In the genomic region with DNA sequence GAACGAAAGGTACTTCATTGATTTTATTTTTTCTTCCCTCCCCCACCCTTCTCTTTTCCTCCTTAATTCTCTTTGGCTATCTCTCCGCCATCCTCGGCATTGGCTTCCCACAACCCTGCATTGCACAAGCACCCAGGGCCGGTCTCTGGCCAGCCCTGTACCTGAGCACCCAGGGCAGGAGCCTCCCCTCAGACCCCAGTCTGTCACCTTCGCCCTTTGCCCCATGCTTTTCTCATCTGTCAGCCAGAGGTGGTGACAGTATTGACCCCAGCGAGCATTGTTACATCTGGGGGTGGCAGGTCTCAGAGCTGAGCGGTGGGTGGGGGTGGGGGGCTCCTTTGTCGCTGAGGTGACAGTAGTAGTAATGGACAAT, we compare ENCODE assay signal across 18 mouse cellular contexts. TPM values are rescaled to one million over a fixed set of nuclear protein-coding genes. Genes with fewer than 3 reads are reported as not detected.
DNase-seq lines count a peak whose midpoint lies in the region; ATAC-seq lines count a peak whose summit lies in the region.
"Had no signal": no experiment of that assay in that cellular context is flagged by ENCODE, and none has a peak within 500 bp of the region (broad histone marks: within the 10 kb centered on the region; RNA-seq: fewer than 3 reads in every experiment).

No protein-coding gene starts in this region.

- H3K36me3 ChIP-seq in forebrain, embryonic 11.5 days (ENCODE audit: control insufficient read depth, insufficient read depth, low read length) = no peaks in the 10 kb centered on the region
- H3K36me3 ChIP-seq in forebrain, embryonic 15.5 days = no peaks in the 10 kb centered on the region
- H3K36me3 ChIP-seq in midbrain, embryonic 13.5 days = peaks cover 9% of the 10 kb centered on the region; the same call in 1 of the 2 replicates
- H3K36me3 ChIP-seq in midbrain, embryonic 11.5 days (ENCODE audit: control insufficient read depth, insufficient read depth, low read length) = no peaks in the 10 kb centered on the region
- H3K36me3 ChIP-seq in liver, embryonic 15.5 days (replicated peaks) = 0 out of 2 replicates have a peak, but pooled peaks cover 10% of the 10 kb centered on the region

- 85% methylated on average over 8 of the region's 8 CpGs for WGBS in forebrain, embryonic 11.5 days
- 76% methylated on average over 8 of the region's 8 CpGs for WGBS in forebrain, embryonic 15.5 days
- 84% methylated on average over 8 of the region's 8 CpGs for WGBS in midbrain, embryonic 13.5 days
- WGBS in midbrain, embryonic 11.5 days = 84% methylated on average over 8 of the region's 8 CpGs
- 39% methylated on average over 8 of the region's 8 CpGs for WGBS in liver, embryonic 15.5 days (ENCODE audit: insufficient replicate concordance)

- H3K27ac ChIP-seq in forebrain, embryonic 11.5 days (ENCODE audit: low read depth, low read length) = 0 out of 2 replicates have a peak overlapping the region, but pooled peaks have one; percentile 15
- H3K27ac ChIP-seq in forebrain, embryonic 15.5 days (replicated peaks) = no peak overlapping the region
- H3K27ac ChIP-seq in midbrain, embryonic 13.5 days = peak overlapping the region; percentile 83
- H3K27ac ChIP-seq in midbrain, embryonic 11.5 days (ENCODE audit: low read depth, low read length) = no peak overlapping the region
- H3K27ac ChIP-seq in liver, embryonic 15.5 days (replicated peaks) = no peak overlapping the region
- H3K27ac ChIP-seq: embryonic facial prominence, embryonic 15.5 days; gastrocnemius, adult 2 months; heart, embryonic 13.5 days had no signal

- no peak overlapping the region for H3K4me2 ChIP-seq in forebrain, embryonic 11.5 days (ENCODE audit: low read depth, low read length, severe bottlenecking)
- no peak overlapping the region for H3K4me2 ChIP-seq in forebrain, embryonic 15.5 days (replicated peaks)
- H3K4me2 ChIP-seq in midbrain, embryonic 13.5 days (replicated peaks) = no peak overlapping the region
- H3K4me2 ChIP-seq in midbrain, embryonic 11.5 days = no peak overlapping the region
- H3K4me2 ChIP-seq in liver, embryonic 15.5 days = 0 out of 2 replicates have a peak overlapping the region, but pooled peaks have one; percentile 29
- H3K4me2 ChIP-seq: embryonic facial prominence, embryonic 15.5 days; heart, embryonic 13.5 days had no signal

- no peaks in the 10 kb centered on the region for H3K9me3 ChIP-seq in forebrain, embryonic 11.5 days (ENCODE audit: control insufficient read depth, low read length)
- H3K9me3 ChIP-seq in forebrain, embryonic 15.5 days = no peaks in the 10 kb centered on the region
- no peaks in the 10 kb centered on the region for H3K9me3 ChIP-seq in midbrain, embryonic 13.5 days
- H3K9me3 ChIP-seq in midbrain, embryonic 11.5 days (ENCODE audit: control insufficient read depth, low read length) = no peaks in the 10 kb centered on the region
- H3K9me3 ChIP-seq in liver, embryonic 15.5 days (replicated peaks) = no peaks in the 10 kb centered on the region
- H3K9me3 ChIP-seq: embryonic facial prominence, embryonic 15.5 days; heart, embryonic 13.5 days had no signal

- H3K9ac ChIP-seq in forebrain, embryonic 11.5 days (ENCODE audit: low read length) = no peak overlapping the region
- H3K9ac ChIP-seq in forebrain, embryonic 15.5 days (replicated peaks) = no peak overlapping the region
- peak overlapping the region; percentile 32; the same call in 1 of the 2 replicates for H3K9ac ChIP-seq in midbrain, embryonic 13.5 days (replicated peaks)
- no peak overlapping the region for H3K9ac ChIP-seq in midbrain, embryonic 11.5 days (ENCODE audit: low read length)
- H3K9ac ChIP-seq in liver, embryonic 15.5 days = no peak overlapping the region
- H3K9ac ChIP-seq: embryonic facial prominence, embryonic 15.5 days; heart, embryonic 13.5 days had no signal

- no peak overlapping the region for H3K4me3 ChIP-seq in forebrain, embryonic 11.5 days (ENCODE audit: low read depth, low read length)
- no peak overlapping the region for H3K4me3 ChIP-seq in forebrain, embryonic 15.5 days
- H3K4me3 ChIP-seq in midbrain, embryonic 13.5 days (replicated peaks) = no peak overlapping the region
- H3K4me3 ChIP-seq in midbrain, embryonic 11.5 days (ENCODE audit: low read depth, low read length) = no peak overlapping the region
- no peak overlapping the region for H3K4me3 ChIP-seq in liver, embryonic 15.5 days (replicated peaks)
- H3K4me3 ChIP-seq: embryonic facial prominence, embryonic 15.5 days; gastrocnemius, adult 2 months; heart, embryonic 13.5 days had no signal

- ATAC-seq in forebrain, embryonic 11.5 days (replicated peaks; ENCODE audit: low FRiP score) = no peak
- ATAC-seq in forebrain, embryonic 15.5 days (replicated peaks) = no peak
- ATAC-seq in midbrain, embryonic 13.5 days = no peak
- no peak for ATAC-seq in midbrain, embryonic 11.5 days (ENCODE audit: low FRiP score)
- peak; percentile 61 for ATAC-seq in liver, embryonic 15.5 days (ENCODE audit: insufficient read depth)

- H3K27me3 ChIP-seq in forebrain, embryonic 11.5 days (ENCODE audit: control insufficient read depth, insufficient read depth, low read length) = no peaks in the 10 kb centered on the region
- no peaks in the 10 kb centered on the region for H3K27me3 ChIP-seq in forebrain, embryonic 15.5 days
- no peaks in the 10 kb centered on the region for H3K27me3 ChIP-seq in midbrain, embryonic 13.5 days
- H3K27me3 ChIP-seq in midbrain, embryonic 11.5 days (ENCODE audit: control insufficient read depth, insufficient read depth, low read length) = no peaks in the 10 kb centered on the region
- H3K27me3 ChIP-seq in liver, embryonic 15.5 days = no peaks in the 10 kb centered on the region
- H3K27me3 ChIP-seq: embryonic facial prominence, embryonic 15.5 days; heart, embryonic 13.5 days had no signal

- DNase-seq in forebrain, embryonic 11.5 days (ENCODE audit: low spot score) = no peak
- no peak for DNase-seq in midbrain, embryonic 11.5 days (ENCODE audit: low spot score, missing footprints)
- peak; percentile 78 for DNase-seq in yolk sac, embryonic 10.5 days (ENCODE audit: low spot score)
- no peak for DNase-seq in layer of hippocampus, adult 8-10 months (ENCODE audit: low spot score in 2 of 2)
- DNase-seq in cerebellum, adult 11-12 months = no peak
- DNase-seq: adrenal gland, adult 2 months; cerebellum, postnatal 10 days; gastrocnemius, adult 2 months; heart, postnatal 4 days; kidney, adult 2 months; kidney, postnatal 36 days; lung, postnatal 14 days; thymus, postnatal 25 days had no signal

- peaks cover 11% of the 10 kb centered on the region; the same call in 1 of the 2 replicates for H3K4me1 ChIP-seq in forebrain, embryonic 11.5 days (replicated peaks; ENCODE audit: control insufficient read depth, insufficient read depth, low read length)
- peaks cover 20% of the 10 kb centered on the region for H3K4me1 ChIP-seq in forebrain, embryonic 15.5 days
- H3K4me1 ChIP-seq in midbrain, embryonic 13.5 days (replicated peaks) = peaks cover 46% of the 10 kb centered on the region
- peaks cover 5% of the 10 kb centered on the region; the same call in 1 of the 2 replicates for H3K4me1 ChIP-seq in midbrain, embryonic 11.5 days (ENCODE audit: control insufficient read depth, insufficient read depth, low read length)
- H3K4me1 ChIP-seq in liver, embryonic 15.5 days (replicated peaks) = peaks cover 20% of the 10 kb centered on the region
- H3K4me1 ChIP-seq: embryonic facial prominence, embryonic 15.5 days had no signal

RNA-seq across cellular contexts. Expression of gene Rbm19, which starts 56.5 kb away (rescaled TPM):
- polyA plus RNA-seq in forebrain, embryonic 11.5 days (2014; fragmentation: Nextera tagmentation; extraction: Ambion mirVana) = 24.6 and 28.2 TPM in 2 replicates
- polyA plus RNA-seq in forebrain, embryonic 15.5 days (2015; fragmentation: Nextera tagmentation; extraction: Ambion mirVana) = 15.2 and 19.3 TPM in 2 replicates
- 18.8 and 19.1 TPM in 2 replicates for polyA plus RNA-seq in midbrain, embryonic 13.5 days (2015; fragmentation: Nextera tagmentation; extraction: Ambion mirVana)
- 23.0 and 24.5 TPM in 2 replicates for polyA plus RNA-seq in midbrain, embryonic 11.5 days (2014; fragmentation: Nextera tagmentation; extraction: Ambion mirVana)
- polyA plus RNA-seq in liver, embryonic 15.5 days (2015; fragmentation: Nextera tagmentation; extraction: Ambion mirVana) = 9.2 and 10.9 TPM in 2 replicates
- total RNA-seq in layer of hippocampus, adult 8-10 months (2022) = 10 to 100 TPM; 20.0 to 26.3 (median 21.1) TPM

Comparison
In these comparisons a context has a peak if more than half of its experiments do, and no peak if none do; other contexts are left out.
1. H3K27ac ChIP-seq: peak in forebrain, embryonic 11.5 days (single experiment) and midbrain, embryonic 13.5 days (single experiment); none in forebrain, embryonic 15.5 days (single experiment), midbrain, embryonic 11.5 days (single experiment) and liver, embryonic 15.5 days (single experiment).